Mouse (Mus musculus): ENCODE measurements at regions not wholly inside any gene's neighbourhood (a gene's known extent, or its start where the extent isn't known, plus 50 kb on each side); places are given as distances from the start of the nearest gene placed in this dataset.
A peak's percentile ranks its signal among the peaks of the same experiment; 100 is the strongest.

DNA sequence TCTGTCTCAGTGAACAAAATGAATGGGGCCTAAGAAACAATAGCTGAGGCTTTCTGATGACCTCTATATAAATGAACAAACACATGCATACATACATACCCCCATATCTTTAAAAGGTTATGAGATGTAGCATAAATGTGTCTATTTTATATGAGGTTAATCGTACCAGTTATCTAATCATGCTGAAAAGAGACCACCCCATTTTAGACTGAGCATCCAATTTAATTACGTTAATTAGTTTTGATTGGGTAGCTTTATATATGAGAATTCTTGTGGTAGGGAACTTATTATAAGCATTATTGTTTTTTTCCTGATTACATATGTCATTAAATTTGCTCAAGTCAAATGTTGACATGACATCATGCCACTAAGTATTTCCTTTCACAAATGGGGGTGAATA lies 728.0 kb downstream of the Epha4 start:
- DNase-seq, result no peak

- no peak for DNase-seq
Observed at GRCm38 (mm10) chr1:76793438-76793837, 721.5 kb downstream of the Epha4 start.

GRCm38 (mm10) chr1:76819906-76820305 lies 695.0 kb downstream of the Epha4 start:
- DNase-seq, result no peak

- DNase-seq, result no peak
Observed at GRCm38 (mm10) chr1:76821610-76822009, 693.3 kb downstream of the Epha4 start.

GRCm38 (mm10) chr1:76829690-76830089 lies 685.2 kb downstream of the Epha4 start:
- no peak for DNase-seq

- no peak for DNase-seq
Observed at GRCm38 (mm10) chr1:76832311-76832710, 682.6 kb downstream of the Epha4 start.

DNA sequence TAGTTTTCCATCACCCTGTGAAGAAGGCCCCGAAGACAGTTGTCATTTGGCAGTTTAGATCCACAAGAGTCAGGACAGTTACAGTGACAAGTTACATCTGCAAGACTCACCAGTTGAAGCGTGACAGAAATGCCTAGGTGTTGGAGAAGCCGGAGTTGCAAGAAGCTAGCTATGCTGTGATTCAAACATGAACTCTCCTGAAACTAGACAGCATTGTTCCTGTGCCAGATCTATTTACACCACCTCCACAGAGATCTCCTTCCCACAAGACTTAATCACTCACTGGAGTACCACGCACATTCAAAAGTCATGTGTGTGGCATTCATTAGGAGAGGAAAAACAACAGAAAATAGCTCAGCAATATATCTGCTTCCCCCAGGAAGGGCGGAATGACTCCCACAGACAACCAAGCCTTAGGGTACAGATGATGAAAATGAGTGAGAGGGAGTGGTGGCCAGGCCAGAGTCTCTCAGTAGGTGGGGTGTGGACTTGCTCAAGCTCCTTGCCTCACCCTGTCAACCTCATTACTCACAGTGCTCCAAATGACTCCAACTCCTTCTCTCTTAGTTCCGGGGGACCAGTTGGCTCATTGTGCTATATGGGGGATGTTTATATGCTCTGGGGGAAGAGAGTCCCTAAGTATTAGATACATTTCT lies 679.7 kb downstream of the Epha4 start:
- DNase-seq, result no peak

- DNase-seq, result no peak
Observed at GRCm38 (mm10) chr1:76849346-76849745, 665.5 kb downstream of the Epha4 start.

- peak; percentile 41 to 64 for DNase-seq
Observed at GRCm38 (mm10) chr1:76866304-76866968, 648.5 kb downstream of the Epha4 start.

DNA sequence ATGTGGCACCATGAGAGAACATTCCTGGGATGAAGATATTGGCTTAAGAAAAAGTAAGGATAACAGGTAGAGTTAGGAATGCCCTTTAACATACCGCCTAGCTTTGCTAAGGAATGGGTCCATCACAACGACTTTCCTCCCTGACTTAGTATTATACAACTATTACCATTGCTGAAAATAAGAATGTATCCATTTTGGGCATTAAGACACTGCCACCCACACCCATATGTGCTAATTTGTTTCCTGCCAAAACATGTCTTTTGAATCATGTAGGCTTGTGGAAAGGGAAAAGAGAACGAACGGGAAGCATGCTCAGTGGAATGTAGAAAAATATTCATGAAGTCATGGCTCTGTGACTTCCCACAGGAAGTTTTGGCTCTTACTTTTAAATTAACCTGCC lies 641.7 kb downstream of the Epha4 start:
- DNase-seq, result no peak

- no peak for DNase-seq
Observed at GRCm38 (mm10) chr1:76880111-76880782, 634.6 kb downstream of the Epha4 start.

DNA sequence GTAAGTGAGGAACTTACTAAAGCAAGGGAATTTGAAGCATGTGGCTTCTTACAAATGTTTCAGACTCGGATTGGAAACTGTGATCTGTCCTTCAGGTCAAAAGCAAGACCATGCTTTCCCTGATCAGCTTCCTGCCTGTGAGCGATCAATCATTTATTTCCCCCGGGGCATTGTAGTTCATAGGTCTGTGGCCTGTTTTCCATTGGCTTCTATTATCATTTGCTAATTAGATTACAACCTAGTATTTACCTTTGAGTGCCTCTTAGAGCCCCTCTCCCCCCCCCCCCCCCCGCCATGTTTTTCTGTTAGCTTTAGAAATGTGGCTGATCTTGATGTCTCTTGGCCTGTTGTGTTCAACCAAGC lies 634.1 kb downstream of the Epha4 start:
- DNase-seq, result no peak

DNA sequence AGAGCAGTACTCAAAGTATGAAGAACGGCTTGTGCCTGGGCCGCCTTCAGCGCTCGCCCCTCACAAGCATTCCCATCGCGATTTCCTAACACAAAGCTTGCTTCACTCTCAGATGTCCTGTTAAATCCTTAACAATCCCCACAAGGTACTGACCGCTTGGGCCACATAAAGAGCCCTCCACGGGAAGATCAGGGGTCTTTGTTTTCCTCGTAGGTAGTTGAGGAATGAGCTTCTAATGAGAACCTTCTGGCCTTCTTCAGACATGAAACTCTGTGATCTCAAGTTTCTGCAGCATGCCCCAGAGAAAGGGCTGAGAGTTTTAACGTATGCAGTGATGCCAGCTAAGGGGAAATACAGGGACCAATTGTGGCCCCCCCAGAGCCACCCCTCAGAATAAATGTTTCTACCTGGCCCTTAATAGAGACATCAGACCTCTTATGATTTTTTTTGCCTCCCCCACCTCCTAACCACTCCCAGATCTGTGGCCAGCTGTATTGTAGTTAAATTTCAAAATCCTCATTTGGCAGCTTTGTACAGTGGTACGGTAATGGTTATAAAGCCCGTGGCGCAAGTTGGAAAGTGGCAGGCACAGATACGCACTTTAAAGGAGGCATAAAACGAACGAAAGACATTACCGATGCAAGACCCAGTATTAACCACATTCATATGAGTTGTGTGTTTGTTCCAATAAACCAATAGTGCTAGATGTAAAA lies 618.6 kb downstream of the Epha4 start:
- no peak for DNase-seq

DNA sequence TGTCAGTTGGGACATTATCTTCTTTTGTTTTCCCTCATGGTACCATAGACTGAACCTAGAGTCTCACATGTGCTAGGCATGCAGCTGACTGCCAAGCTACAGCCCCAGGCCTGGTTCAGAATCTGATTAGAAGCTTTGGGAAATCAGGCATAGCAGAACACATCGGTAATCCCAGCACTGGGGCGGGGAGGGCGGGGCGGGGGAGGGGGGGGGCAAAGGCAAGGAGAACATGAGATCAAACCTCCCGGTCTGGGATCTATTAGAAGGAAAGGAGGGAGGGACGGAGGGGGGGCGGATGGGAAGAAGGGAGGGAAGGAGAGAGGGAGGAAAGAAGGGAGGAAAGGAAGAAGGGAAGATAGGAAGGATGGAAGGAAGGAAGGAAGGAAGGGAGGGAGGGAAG lies 617.5 kb downstream of the Epha4 start:
- DNase-seq, result no peak

GRCm38 (mm10) chr1:76911472-76911871 lies 603.4 kb downstream of the Epha4 start:
- DNase-seq, result no peak

DNA sequence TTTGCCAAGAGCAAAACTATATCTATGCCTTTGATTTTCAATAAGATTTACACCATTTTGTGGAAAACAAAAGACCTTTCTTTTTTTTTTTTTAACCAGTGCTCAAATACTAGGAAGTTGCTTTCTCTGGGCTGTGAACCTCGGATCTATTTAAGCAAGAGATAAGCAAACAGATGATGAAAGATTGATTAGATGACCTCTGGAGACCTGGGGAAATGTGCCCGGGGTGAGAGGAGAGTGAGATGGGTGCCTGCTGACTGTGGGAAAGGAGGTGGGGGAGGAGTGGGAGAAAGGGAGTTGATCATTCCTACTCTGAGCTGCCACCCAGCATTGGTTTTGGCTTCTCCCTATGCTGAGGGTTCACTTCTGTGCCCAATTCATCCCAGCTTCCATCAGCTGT lies 595.3 kb downstream of the Epha4 start:
- no peak for DNase-seq

GRCm38 (mm10) chr1:76920634-76921033 lies 594.3 kb downstream of the Epha4 start:
- DNase-seq, result no peak

- DNase-seq, result no peak
Observed at GRCm38 (mm10) chr1:76927041-76927440, 587.8 kb downstream of the Epha4 start.

DNA sequence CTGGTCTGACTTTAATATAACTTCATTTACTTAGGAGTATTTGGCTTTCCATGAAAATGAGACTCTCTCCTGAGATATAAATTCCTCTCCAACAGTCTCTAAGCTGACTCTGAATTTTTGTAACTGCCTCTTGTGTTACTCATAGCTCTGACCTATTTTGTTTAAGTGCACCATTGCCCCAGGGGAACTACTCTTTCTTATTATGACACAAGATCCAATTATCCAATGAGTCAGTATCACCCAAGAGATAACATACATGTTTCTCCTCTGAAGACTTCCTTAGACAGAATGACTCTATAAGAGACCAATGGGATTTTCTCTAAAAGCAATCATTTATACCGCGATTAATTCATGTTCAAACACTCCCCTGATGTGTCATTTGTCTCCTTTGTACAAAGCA lies 586.9 kb downstream of the Epha4 start:
- DNase-seq, result no peak

- DNase-seq, result no peak
Observed at GRCm38 (mm10) chr1:76933460-76933859, 581.4 kb downstream of the Epha4 start.

DNA sequence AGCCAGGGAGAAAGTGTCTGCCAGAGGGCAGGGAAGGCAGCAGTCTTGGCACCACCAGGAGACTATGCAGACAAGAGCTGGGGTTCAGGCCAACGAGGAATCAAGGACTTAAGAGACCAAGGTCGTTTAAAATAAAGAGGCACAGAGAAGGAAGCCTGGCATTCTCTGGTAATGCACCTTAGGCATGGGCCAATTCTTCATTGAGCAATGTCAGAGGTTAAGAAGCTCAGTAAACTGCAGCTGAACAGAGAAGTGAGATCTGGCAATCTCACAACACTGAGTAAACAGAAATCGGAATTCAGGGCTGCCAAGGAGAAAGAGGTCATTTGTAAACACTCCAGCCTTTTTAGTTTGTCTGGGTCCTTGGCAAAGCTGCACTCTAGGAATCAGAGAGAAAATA lies 572.2 kb downstream of the Epha4 start:
- peak; percentile 17 to 39 for DNase-seq

DNA sequence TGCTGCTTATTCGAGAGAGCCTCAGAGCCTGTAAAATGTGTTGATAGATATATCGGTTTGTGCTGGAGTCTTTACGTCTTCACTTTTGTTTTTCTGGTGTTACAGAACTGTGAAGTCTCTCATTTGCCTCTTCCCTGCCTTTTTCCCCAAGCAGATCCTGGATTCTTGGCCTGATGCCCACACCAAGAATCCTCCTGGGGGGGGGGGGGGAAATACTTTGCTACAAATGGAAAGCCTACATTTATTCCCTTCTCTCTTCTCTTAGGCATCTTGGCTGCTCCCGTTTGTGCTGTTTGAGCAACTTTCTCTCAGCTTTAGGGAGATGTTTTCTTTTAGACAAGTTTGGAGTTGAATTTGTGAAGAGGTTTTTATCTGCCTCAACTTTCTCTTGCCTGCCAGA lies 570.8 kb downstream of the Epha4 start:
- DNase-seq, result no peak

DNA sequence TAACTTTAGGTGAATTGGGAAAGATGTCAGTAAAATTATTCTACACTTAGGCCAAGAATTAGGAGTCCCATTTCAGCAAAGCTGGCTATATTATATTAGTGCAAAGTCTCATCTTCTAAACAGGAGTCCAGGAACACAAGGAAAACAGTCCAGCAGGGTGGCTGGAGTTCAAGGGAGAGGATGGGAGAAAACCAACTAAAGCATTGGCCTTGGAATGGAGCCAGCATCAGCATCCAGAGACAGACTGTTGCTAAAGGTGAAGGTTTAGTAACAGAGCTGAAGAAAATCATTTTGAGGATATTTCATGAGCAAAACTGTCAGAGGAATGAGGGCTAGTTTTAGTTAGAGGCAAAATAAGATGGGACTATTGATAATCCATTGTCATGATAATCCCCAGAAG lies 559.9 kb downstream of the Epha4 start:
- peak; percentile 13 to 14 for DNase-seq

GRCm38 (mm10) chr1:76957411-76957810 lies 557.5 kb downstream of the Epha4 start:
- DNase-seq, result no peak
